Mouse (Mus musculus) CH12.LX (cell line): Measurements from ENCODE around the gene Dgkq.

Source experiments
- BHLHE40 ChIP-seq: IDR thresholded peaks from 2 replicates; pipeline ENCODE4 v1.6.1; 2011; ENCODE audit warnings: mild to moderate bottlenecking, low read depth, low read length, improper control_type of control experiment
- EP300 ChIP-seq: IDR thresholded peaks from 2 replicates; pipeline ENCODE4 v1.6.1; 2011; ENCODE audit warnings: low read length, improper control_type of control experiment
- JUN ChIP-seq: IDR thresholded peaks from 2 replicates; pipeline ENCODE4 v1.6.1; 2011; ENCODE audit warnings: low read depth, mild to moderate bottlenecking, low read length, improper control_type of control experiment, moderate library complexity; ENCODE audit not compliant: insufficient read depth

DNA sequence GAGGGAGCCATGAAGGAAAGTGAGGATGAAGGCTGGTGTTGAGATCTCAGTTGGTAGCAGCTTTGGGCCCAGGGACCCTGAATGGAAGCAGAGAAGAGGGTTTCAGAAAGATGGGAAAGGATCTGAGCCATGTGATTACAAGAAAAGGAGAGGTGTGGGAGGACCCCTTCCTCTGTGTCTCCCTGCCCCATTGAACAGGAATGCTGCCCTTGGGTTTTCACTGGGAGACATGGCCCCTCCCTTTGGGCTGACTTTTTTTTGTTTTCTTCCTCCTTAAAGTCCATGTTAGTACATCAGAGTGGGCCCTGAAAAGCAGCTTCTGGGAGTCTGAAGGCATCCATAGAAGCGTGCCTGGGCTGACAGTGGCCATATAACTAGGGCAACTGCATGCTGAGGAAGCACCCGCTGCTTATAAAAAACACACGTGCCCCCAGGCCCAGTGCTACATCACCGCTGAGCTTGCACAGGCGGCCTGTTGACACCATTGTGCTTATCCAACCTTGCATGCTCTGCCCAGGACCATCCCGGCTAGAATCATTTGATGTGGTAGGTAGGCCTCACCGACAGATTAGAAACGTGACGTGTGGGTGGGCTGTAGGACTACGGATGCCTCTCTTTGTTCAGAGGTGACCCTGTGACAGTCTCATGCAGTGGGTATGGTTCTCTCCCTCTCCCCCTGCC lies 32.0 kb upstream of the Dgkq start:
- TF ChIP-seq EP300 (no peak), JUN (no peak), BHLHE40 (no peak)
